Mouse (Mus musculus) activated CD4-positive, CD25-positive, alpha-beta regulatory T cell (primary cell): ENCODE results near the gene Trim50. TPM values are rescaled to one million over a fixed set of nuclear protein-coding genes. Genes with fewer than 3 reads are reported as not detected.

Experiments
- polyA plus RNA-seq, 2 experiments: library from polyadenylated mRNA; unstranded; fragments of 100-300 nt; shearing (Covaris generic); gene quantifications; one replicate each; pipeline ENCODE4 v1.2.1; 2017

The Trim50 gene
- under 1 TPM in 1 of 2 experiments, not detected in 1; 0.08 TPM for polyA plus RNA-seq

GRCm38 (mm10) chr5:135352995-135353394, at the start of gene Trim50:
Gene Trim50, plus strand, starts transcription at chr5:135353295.

GRCm38 (mm10) chr5:135349862-135350261, 3.2 kb upstream of the Trim50 start, which contains the start of gene Fkbp6:
Gene Fkbp6, minus strand, starts transcription at chr5:135350044.

GRCm38 (mm10) chr5:135369787-135370654, 16.9 kb downstream of the Trim50 start, which contains the start of gene Nsun5:
Gene Nsun5, plus strand, starts transcription at chr5:135369953.

GRCm38 (mm10) chr5:135394004-135394823, 41.1 kb downstream of the Trim50 start, which contains the start of gene Pom121:
Gene Pom121, minus strand, starts transcription at chr5:135394546.

Other genes with a start within 250 kb of the Trim50 start
- gene Tbl2, start 203.6 kb upstream of the Trim50 start, polyA plus RNA-seq: 10 to 100 TPM; 12.8 to 16.5 TPM
- gene Bcl7b, start 185.0 kb upstream of the Trim50 start, polyA plus RNA-seq: 10 to 100 TPM; 82.5 to 84.2 TPM
- 10 to 100 TPM; 31.2 to 45.4 TPM for gene Baz1b, start 166.0 kb upstream of the Trim50 start, polyA plus RNA-seq
- under 1 TPM in 1 of 2 experiments, not detected in 1; 0.20 TPM for gene Fzd9, start 102.1 kb upstream of the Trim50 start, polyA plus RNA-seq
- under 1 TPM in 1 of 2 experiments, not detected in 1; 0.18 TPM for gene Fkbp6, start 3.3 kb upstream of the Trim50 start, polyA plus RNA-seq
- gene Nsun5, start 16.7 kb downstream of the Trim50 start, polyA plus RNA-seq: 10 to 100 TPM; 24.8 to 35.7 TPM
- gene Pom121, start 41.3 kb downstream of the Trim50 start, polyA plus RNA-seq: 10 to 100 TPM; 23.7 to 31.1 TPM
- gene Hip1, start 191.8 kb downstream of the Trim50 start, polyA plus RNA-seq: 10 to 100 TPM in 1 of 2 experiments, 1 to 10 TPM in 1; 4.7 to 23.0 TPM
- not detected for gene Ccl26, start 210.3 kb downstream of the Trim50 start, polyA plus RNA-seq
- gene Ccl24, start 219.8 kb downstream of the Trim50 start, polyA plus RNA-seq: 10 to 100 TPM in 1 of 2 experiments, under 1 TPM in 1; 0.62 to 32.7 TPM